Mouse (Mus musculus): ENCODE results near the gene Rpl5. TPM values are rescaled to one million over a fixed set of nuclear protein-coding genes. Genes with fewer than 3 reads are reported as not detected.

Rpl5 gene
- polyA plus RNA-seq, 1 experiment, result 29.9 TPM

- Histone ChIP-seq H3K4me3 (ENCODE audit: extremely low read depth, insufficient read depth, insufficient read length) (no peak overlapping the region), H3K27ac (ENCODE audit: insufficient read depth, low read length) (peak overlapping the region; percentile 67), H3K36me3 (ENCODE audit: control insufficient read depth, insufficient read depth, low read length) (no peaks in the 10 kb centered on the region), H3K27me3 (ENCODE audit: control insufficient read depth, insufficient read depth, low read length) (no peaks in the 10 kb centered on the region), H3K4me1 (ENCODE audit: control insufficient read depth, insufficient read depth, insufficient read length) (peaks cover 40% of the 10 kb centered on the region)
- no peak for DNase-seq (ENCODE audit: low read depth in 1 of 2, low spot score in 2 of 2)
- 44% methylated on average over 3 of the region's 3 CpGs for WGBS
- TF ChIP-seq CTCF (IDR thresholded peaks at IDR 0.05; ENCODE audit: extremely low read depth, insufficient read depth, insufficient read length, insufficient replicate concordance) (no peak), POLR2A (IDR thresholded peaks at IDR 0.05; ENCODE audit: low read depth, low read length) (no peak)
Measured at GRCm38 (mm10) chr5:107949607-107950006, 49.3 kb downstream of the Rpl5 start.

- Histone ChIP-seq H3K36me3 (ENCODE audit: control insufficient read depth, insufficient read depth, low read length) (no peaks in the 10 kb centered on the region), H3K4me1 (ENCODE audit: control insufficient read depth, insufficient read depth, insufficient read length) (peaks cover 30% of the 10 kb centered on the region), H3K27me3 (ENCODE audit: control insufficient read depth, insufficient read depth, low read length) (no peaks in the 10 kb centered on the region), H3K27ac (ENCODE audit: insufficient read depth, low read length) (peak overlapping the region; percentile 78; the same call in 1 of the 2 replicates), H3K4me3 (ENCODE audit: extremely low read depth, insufficient read depth, insufficient read length) (no peak overlapping the region)
- peak in 1 of 2 experiments; percentile 48 for DNase-seq (ENCODE audit: low read depth in 1 of 2, low spot score in 2 of 2)
- TF ChIP-seq CTCF (IDR thresholded peaks at IDR 0.05; ENCODE audit: extremely low read depth, insufficient read depth, insufficient read length, insufficient replicate concordance), result no peak
- TF ChIP-seq POLR2A (IDR thresholded peaks at IDR 0.05; ENCODE audit: low read depth, low read length), result no peak
- 32% methylated on average over 5 of the region's 5 CpGs for WGBS
Measured at GRCm38 (mm10) chr5:107950643-107951042, 50.3 kb downstream of the Rpl5 start.

Other genes starting within 250 kb of the Rpl5 start
- 10.6 and 18.3 TPM in 2 replicates for gene Gfi1, start 174.5 kb upstream of the Rpl5 start, polyA plus RNA-seq (2012; rRNA removed)
- not detected in 2 replicates for gene Ube2d2b, start 70.4 kb upstream of the Rpl5 start, polyA plus RNA-seq (2012; rRNA removed)
- 6.2 and 6.6 TPM in 2 replicates for gene Evi5, start 25.4 kb upstream of the Rpl5 start, polyA plus RNA-seq (2012; rRNA removed)
- gene Fam69a, start 86.6 kb downstream of the Rpl5 start, polyA plus RNA-seq (2012; rRNA removed), result 1.6 and 2.2 TPM in 2 replicates
- gene Mtf2, start 165.2 kb downstream of the Rpl5 start, polyA plus RNA-seq (2012; rRNA removed), result 8.0 and 11.1 TPM in 2 replicates
- 54.0 and 80.2 TPM in 2 replicates for gene Tmed5, start 232.1 kb downstream of the Rpl5 start, polyA plus RNA-seq (2012; rRNA removed)
- 0.07 and 0.11 TPM in 2 replicates for gene Ccdc18, start 232.4 kb downstream of the Rpl5 start, polyA plus RNA-seq (2012; rRNA removed)

Data from spleen, adult 2 months (tissue).